Mouse (Mus musculus) thymus, adult 2 months (tissue): ENCODE measurements around the gene Slc44a3. TPM values are rescaled to one million over a fixed set of nuclear protein-coding genes. Genes with fewer than 3 reads are reported as not detected.

Experiments
- DNase-seq: peaks from one replicate; pipeline ENCODE4 v3.0.0; 2021
- H3K27ac ChIP-seq: fragments of 200-500 bp; 2 replicates; pipeline ENCODE4 v1.5.1; 2012; ENCODE audit warnings: low read length, control low read depth; ENCODE audit not compliant: control insufficient read depth, insufficient read depth
- H3K27me3 ChIP-seq: fragments of 200-500 bp; 2 replicates; pipeline ENCODE4 v1.6.1; 2012; ENCODE audit warnings: mild to moderate bottlenecking, low read length, moderate library complexity, mixed read lengths; ENCODE audit not compliant: control insufficient read depth, insufficient read depth
- H3K36me3 ChIP-seq: fragments of 200-500 bp; 2 replicates; pipeline ENCODE4 v1.6.1; 2012; ENCODE audit warnings: mild to moderate bottlenecking, low read length, moderate library complexity; ENCODE audit not compliant: control insufficient read depth, insufficient read depth
- H3K4me1 ChIP-seq: fragments of 200-500 bp; replicated peaks from 2 replicates; pipeline ENCODE4 v1.6.1; 2012; ENCODE audit warnings: low read length; ENCODE audit not compliant: control insufficient read depth, insufficient read depth
- H3K4me3 ChIP-seq: fragments of 200-500 bp; 2 replicates; pipeline ENCODE4 v1.5.1; 2012; ENCODE audit warnings: mild to moderate bottlenecking, low read length, control low read depth, moderate library complexity; ENCODE audit not compliant: control insufficient read depth, insufficient read depth
- CTCF ChIP-seq: fragments of 200-500 bp; IDR thresholded peaks from 2 replicates; pipeline ENCODE4 v1.5.1; 2012; ENCODE audit warnings: mild to moderate bottlenecking, control low read depth, low read length, moderate library complexity, borderline replicate concordance; ENCODE audit not compliant: control insufficient read depth, poor library complexity, insufficient read depth; ENCODE audit errors: extremely low read depth
- POLR2A ChIP-seq: fragments of 200-500 bp; IDR thresholded peaks from 2 replicates; pipeline ENCODE4 v1.6.1; 2012; ENCODE audit warnings: mild to moderate bottlenecking, low read length, control low read depth, moderate library complexity; ENCODE audit not compliant: control insufficient read depth, poor library complexity, insufficient read depth; ENCODE audit errors: extremely low read depth
- WGBS: fragments of 180-500 bp; shearing (Covaris S2); methylation state at CpG from one replicate; pipeline ENCODE4 v1.1.7; 2018; 5-methylcytosine and 5-hydroxymethylcytosine counted together
- polyA plus RNA-seq: library from polyadenylated mRNA; depleted of rRNA; stranded (reverse); fragments of >200 nt; gene quantifications from 2 replicates; pipeline ENCODE4 v1.2.3, GENCODE M21; 2012; rRNA removed

Gene Slc44a3
- polyA plus RNA-seq, 1 experiment = 0.82 TPM

- H3K27ac ChIP-seq = no peak overlapping the region
- WGBS = 88% methylated on average over 14 of the region's 14 CpGs
- DNase-seq = no peak
- no peaks in the 10 kb centered on the region for H3K4me1 ChIP-seq
- TF ChIP-seq CTCF (no peak), POLR2A (no peak)
- H3K4me3 ChIP-seq = no peak overlapping the region
- H3K36me3 ChIP-seq = no peaks in the 10 kb centered on the region
- no peaks in the 10 kb centered on the region for H3K27me3 ChIP-seq
Measured at GRCm38 (mm10) chr3:121417379-121418250, 114.6 kb downstream of the Slc44a3 start.

GRCm38 (mm10) chr3:121416171-121417154 is 115.7 kb downstream of the Slc44a3 start:
- no peak overlapping the region for H3K4me3 ChIP-seq
- DNase-seq = no peak
- 85% methylated on average over 5 of the region's 5 CpGs for WGBS
- H3K27ac ChIP-seq = no peak overlapping the region
- no peaks in the 10 kb centered on the region for H3K4me1 ChIP-seq
- no peaks in the 10 kb centered on the region for H3K36me3 ChIP-seq
- no peak for TF ChIP-seq CTCF
- no peak for TF ChIP-seq POLR2A
- no peaks in the 10 kb centered on the region for H3K27me3 ChIP-seq

DNA sequence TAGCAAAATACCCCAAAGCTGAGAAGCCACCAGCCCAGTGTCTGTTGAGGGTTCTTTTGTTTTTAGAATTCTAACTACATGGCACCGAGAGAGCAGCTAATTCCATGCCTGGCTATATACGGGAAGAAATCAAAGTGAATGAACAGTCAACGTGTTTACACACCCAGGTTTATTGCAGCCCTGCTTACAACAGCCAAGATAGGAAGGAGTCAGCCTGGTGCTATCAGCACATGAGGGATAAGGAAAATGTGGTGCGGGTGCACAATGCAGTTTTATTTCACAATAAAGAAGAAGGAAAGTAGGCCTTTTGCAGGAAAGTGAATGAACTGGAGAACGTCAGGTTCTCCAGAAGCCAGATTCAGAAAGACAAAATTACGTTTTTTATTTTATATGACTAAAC is 120.8 kb downstream of the Slc44a3 start:
- no peaks in the 10 kb centered on the region for H3K36me3 ChIP-seq
- no peak for TF ChIP-seq POLR2A
- no peak for TF ChIP-seq CTCF

More for the DNA sequence above, 120.8 kb downstream of the Slc44a3 start:
- Histone ChIP-seq H3K4me3 (no peak overlapping the region), H3K27ac (no peak overlapping the region), H3K27me3 (no peaks in the 10 kb centered on the region), H3K4me1 (no peaks in the 10 kb centered on the region)
- WGBS = 96% methylated on average over 6 of the region's 6 CpGs
- no peak for DNase-seq

Other genes with a start within 250 kb of the Slc44a3 start
- gene Tmem56, start 249.3 kb downstream of the Slc44a3 start, polyA plus RNA-seq = 0.18 and 0.20 TPM in 2 replicates
- 11.8 and 14.5 TPM in 2 replicates for gene Alg14, start 240.6 kb downstream of the Slc44a3 start, polyA plus RNA-seq
- gene Cnn3, start 105.9 kb downstream of the Slc44a3 start, polyA plus RNA-seq = 199 and 212 TPM in 2 replicates
- gene 4930432M17Rik, start 138.4 kb upstream of the Slc44a3 start, polyA plus RNA-seq = not detected in 2 replicates
- 4.6 and 6.3 TPM in 2 replicates for gene F3, start 191.1 kb upstream of the Slc44a3 start, polyA plus RNA-seq